Mouse (Mus musculus) neural tube, embryonic 12.5 days (tissue): ENCODE results near the gene Numbl. TPM values are rescaled to one million over a fixed set of nuclear protein-coding genes. Genes with fewer than 3 reads are reported as not detected.
A peak's percentile ranks its signal among the peaks of the same experiment; 100 is the strongest.

Source experiments
- ATAC-seq: fragments of 200-750 bp; cut with Nextera tagmentation; 2 replicates; pipeline ENCODE4 v1.8.0; 2017; ENCODE audit warnings: low read depth, mild to moderate bottlenecking, moderate TSS enrichment, moderate library complexity; ENCODE audit not compliant: low FRiP score
- H3K27ac ChIP-seq: fragments of 300-500 bp; sonication (generic); 2 replicates; pipeline ENCODE4 v1.5.1; 2016
- H3K27me3 ChIP-seq: fragments of 300-500 bp; sonication (generic); replicated peaks from 2 replicates; pipeline ENCODE4 v1.6.1; 2016; ENCODE audit warnings: mild to moderate bottlenecking
- H3K36me3 ChIP-seq: fragments of 300-500 bp; sonication (generic); 2 replicates; pipeline ENCODE4 v1.6.1; 2016; ENCODE audit warnings: mild to moderate bottlenecking
- H3K4me1 ChIP-seq: fragments of 300-500 bp; sonication (generic); 2 replicates; pipeline ENCODE4 v1.6.1; 2016
- H3K4me2 ChIP-seq: fragments of 300-500 bp; sonication (generic); replicated peaks from 2 replicates; pipeline ENCODE4 v1.6.1; 2016; ENCODE audit warnings: mild to moderate bottlenecking
- H3K4me3 ChIP-seq: fragments of 300-500 bp; sonication (generic); 2 replicates; pipeline ENCODE4 v1.5.1; 2016
- H3K9ac ChIP-seq: fragments of 300-500 bp; sonication (generic); 2 replicates; pipeline ENCODE4 v1.6.1; 2016; ENCODE audit warnings: mild to moderate bottlenecking
- H3K9me3 ChIP-seq: fragments of 300-500 bp; sonication (generic); 2 replicates; pipeline ENCODE4 v1.6.1; 2016; ENCODE audit warnings: mild to moderate bottlenecking
- WGBS: fragments of 180-500 bp; shearing (Covaris S2); methylation state at CpG from one replicate; pipeline ENCODE4 v1.1.7; 2016; 5-methylcytosine and 5-hydroxymethylcytosine counted together
- polyA plus RNA-seq: library from polyadenylated mRNA; unstranded; fragments of >200 nt; fragmentation: Nextera tagmentation; extraction: Ambion mirVana; gene quantifications from 2 replicates; pipeline ENCODE4 v1.2.1, GENCODE M21; 2016

Gene Numbl
- 62.3 and 67.8 TPM in 2 replicates for polyA plus RNA-seq

DNA sequence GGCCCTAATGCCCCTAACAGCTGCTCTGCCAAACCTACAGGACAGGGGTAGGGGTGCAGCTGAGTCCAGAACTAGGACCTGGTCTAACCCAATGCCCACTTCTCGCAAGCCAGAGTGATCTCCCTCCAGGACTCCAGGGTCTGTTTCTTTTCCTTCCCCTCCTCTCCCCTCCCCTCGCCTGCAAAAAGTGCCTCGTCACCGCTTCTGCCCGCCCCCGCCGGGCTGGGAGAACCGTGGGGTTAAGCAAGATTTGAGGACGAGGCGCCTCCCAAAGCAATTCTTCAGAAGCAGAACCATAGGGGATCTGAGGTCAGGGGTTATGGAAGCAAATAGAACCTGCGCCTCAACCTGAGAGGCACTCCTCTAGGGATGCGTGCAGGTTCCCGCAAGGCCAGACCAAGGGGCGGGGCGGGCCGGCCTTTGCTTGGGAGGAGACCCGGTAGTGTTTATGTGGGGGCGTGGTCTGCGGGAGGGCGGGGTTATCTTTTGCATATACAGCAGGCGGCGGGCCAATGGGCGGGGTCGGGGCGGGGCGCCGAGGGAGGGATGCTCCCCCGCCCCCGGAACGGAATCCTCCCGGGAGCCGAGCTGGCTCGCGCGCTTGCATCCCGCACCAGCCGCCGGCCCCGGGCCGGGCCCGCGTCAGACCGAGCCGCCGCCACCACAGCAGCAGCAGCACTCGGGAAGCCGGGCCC lies at the start of gene Numbl:
Gene Numbl (plus strand): TSS at position 229 of the 695 bp plus-strand sequence.
- H3K9me3 ChIP-seq: no peaks in the 10 kb centered on the region
- H3K36me3 ChIP-seq: peaks cover 20% of the 10 kb centered on the region
- H3K9ac ChIP-seq: peak within 1 kb of the TSS; percentile 93
- no peaks in the 10 kb centered on the region for H3K27me3 ChIP-seq
- 1% methylated on average over 44 of the region's 47 CpGs for WGBS
- H3K4me2 ChIP-seq: peak within 1 kb of the TSS; percentile 75
- H3K4me1 ChIP-seq: peaks cover 45% of the 10 kb centered on the region
- peak within 1 kb of the TSS; percentile 57 for H3K27ac ChIP-seq
- peak within 1 kb of the TSS; percentile 89 for H3K4me3 ChIP-seq
- peak; percentile 81 for ATAC-seq

DNA sequence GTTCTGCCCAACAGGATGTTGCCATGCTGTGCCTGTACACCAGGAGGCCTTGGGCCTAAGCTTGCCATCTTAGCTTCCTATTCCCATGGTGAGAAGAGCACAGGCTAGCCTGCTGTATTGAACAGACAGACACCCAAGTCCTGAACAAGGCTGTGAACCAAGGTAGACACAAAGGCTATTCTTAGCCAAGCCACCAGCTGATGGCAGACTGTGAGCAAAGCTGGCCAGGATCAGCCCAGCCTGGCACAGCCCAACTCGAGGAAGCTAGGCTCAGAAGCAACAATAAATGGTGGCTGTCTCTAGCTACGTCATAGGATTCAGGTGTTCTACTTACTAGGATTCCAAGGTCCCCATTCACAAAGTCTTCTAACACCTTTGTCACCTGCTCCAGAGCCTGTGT lies 45.6 kb upstream of the Numbl start:
- ATAC-seq: no peak
- Histone ChIP-seq H3K36me3 (peaks cover 86% of the 10 kb centered on the region), H3K27me3 (no peaks in the 10 kb centered on the region), H3K4me2 (no peak overlapping the region), H3K4me1 (no peaks in the 10 kb centered on the region), H3K9me3 (no peaks in the 10 kb centered on the region), H3K27ac (no peak overlapping the region), H3K9ac (no peak overlapping the region), H3K4me3 (no peak overlapping the region)
- WGBS: 86% methylated on average over 2 of the region's 2 CpGs

DNA sequence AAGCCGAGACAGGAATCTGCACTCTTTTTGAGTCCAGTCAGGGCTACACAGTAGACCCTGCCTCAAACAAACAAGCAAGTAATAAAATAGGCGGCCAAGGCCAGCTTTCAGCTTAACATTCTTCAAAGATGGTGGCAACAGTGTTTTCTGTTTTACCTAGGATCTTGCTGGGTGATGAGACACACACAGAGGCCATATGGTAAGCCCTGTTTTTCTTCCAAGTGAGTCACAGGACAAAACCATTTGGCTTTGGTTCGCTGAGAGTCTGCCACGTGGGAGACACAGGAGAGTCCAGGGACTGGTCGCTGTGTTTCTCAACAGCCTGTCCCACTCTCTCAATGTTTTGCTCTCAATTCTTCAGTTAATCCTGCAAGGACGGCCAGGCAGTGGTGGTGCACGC lies 39.6 kb upstream of the Numbl start:
- 79% methylated on average over 7 of the region's 7 CpGs for WGBS
- H3K4me2 ChIP-seq: no peak overlapping the region
- peaks cover 43% of the 10 kb centered on the region for H3K36me3 ChIP-seq

DNA sequence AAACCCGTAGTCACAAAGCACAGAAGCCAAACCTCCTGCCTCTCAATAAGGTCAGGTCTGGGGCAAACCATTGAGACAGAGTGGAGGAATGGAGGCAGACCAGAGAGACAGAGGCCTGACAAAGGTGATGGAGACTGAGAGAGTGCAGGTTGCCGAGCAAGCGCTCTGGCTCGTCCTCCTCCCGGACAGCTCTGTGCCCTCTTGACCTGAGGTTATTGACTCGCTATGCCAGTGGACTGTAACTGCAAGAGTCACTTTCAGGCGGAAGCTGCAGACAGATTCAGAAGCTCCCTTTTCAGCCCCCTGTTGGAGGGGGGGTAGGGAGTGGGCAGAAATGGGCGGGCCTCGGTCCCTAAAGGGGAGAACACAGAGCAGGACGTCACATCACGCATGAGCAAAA lies 38.3 kb upstream of the Numbl start:
- WGBS: 71% methylated on average over 11 of the region's 11 CpGs
- H3K36me3 ChIP-seq: peaks cover 33% of the 10 kb centered on the region
- H3K4me3 ChIP-seq: no peak overlapping the region
- H3K27ac ChIP-seq: no peak overlapping the region
- H3K27me3 ChIP-seq: no peaks in the 10 kb centered on the region
- no peaks in the 10 kb centered on the region for H3K9me3 ChIP-seq
- H3K4me1 ChIP-seq: peaks cover 15% of the 10 kb centered on the region
- H3K4me2 ChIP-seq: no peak overlapping the region
- ATAC-seq: no peak
- H3K9ac ChIP-seq: no peak overlapping the region

More for the DNA sequence above, 39.6 kb upstream of the Numbl start:
- Histone ChIP-seq H3K4me3 (no peak overlapping the region), H3K9ac (no peak overlapping the region), H3K4me1 (0 out of 2 replicates have a peak, but pooled peaks cover 2% of the 10 kb centered on the region), H3K9me3 (no peaks in the 10 kb centered on the region), H3K27me3 (no peaks in the 10 kb centered on the region), H3K27ac (no peak overlapping the region)
- no peak for ATAC-seq

DNA sequence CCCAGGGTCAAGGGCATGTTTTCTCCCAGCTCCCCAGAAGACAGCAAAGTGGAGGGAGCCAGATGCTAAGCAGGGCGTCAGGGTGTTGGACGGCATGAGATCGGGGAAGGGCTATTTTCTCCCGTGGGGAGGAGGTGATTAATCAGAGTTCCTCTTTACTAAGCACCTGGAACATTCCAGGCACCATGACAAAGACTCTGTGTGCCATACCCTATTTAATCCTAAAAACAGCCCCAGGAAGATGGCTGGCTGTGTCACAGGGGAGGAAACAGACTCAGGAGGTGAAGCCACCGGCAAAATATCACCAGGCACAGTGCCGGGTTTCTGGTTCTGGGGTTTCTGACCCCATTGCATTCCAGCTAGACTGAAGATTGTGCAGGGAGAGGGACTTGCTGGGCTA lies 36.3 kb upstream of the Numbl start:
- no peak for ATAC-seq
- H3K4me3 ChIP-seq: no peak overlapping the region
- H3K27ac ChIP-seq: no peak overlapping the region
- H3K9ac ChIP-seq: no peak overlapping the region
- peaks cover 18% of the 10 kb centered on the region for H3K36me3 ChIP-seq
- H3K27me3 ChIP-seq: no peaks in the 10 kb centered on the region
- no peak overlapping the region for H3K4me2 ChIP-seq
- WGBS: 85% methylated on average over 6 of the region's 6 CpGs
- H3K9me3 ChIP-seq: no peaks in the 10 kb centered on the region
- peaks cover 35% of the 10 kb centered on the region for H3K4me1 ChIP-seq

DNA sequence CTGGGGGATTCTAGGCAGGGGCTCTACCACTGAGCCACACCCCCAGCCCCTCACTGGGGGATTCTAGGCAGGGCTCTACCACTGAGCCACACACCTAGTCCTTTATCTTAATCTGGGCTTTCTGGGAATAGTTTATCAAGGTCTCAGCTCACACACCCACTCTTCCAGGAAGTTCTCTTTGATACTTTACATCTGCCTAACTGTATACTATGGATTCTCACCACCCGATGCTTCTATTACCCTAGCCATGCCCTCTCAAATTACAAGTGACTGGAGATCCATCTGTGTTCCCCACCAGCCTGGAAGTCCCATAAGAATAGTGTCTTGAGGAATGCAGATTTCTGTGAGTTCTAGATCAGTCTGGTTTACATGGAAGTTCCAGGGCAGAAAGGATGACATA lies 35.7 kb upstream of the Numbl start:
- H3K4me2 ChIP-seq: no peak overlapping the region
- no peaks in the 10 kb centered on the region for H3K9me3 ChIP-seq
- peaks cover 12% of the 10 kb centered on the region; the same call in 1 of the 2 replicates for H3K36me3 ChIP-seq
- ATAC-seq: no peak
- H3K9ac ChIP-seq: no peak overlapping the region
- 80% methylated on average over 1 of the region's 1 CpGs for WGBS
- H3K27ac ChIP-seq: no peak overlapping the region
- H3K4me1 ChIP-seq: peaks cover 41% of the 10 kb centered on the region
- no peaks in the 10 kb centered on the region for H3K27me3 ChIP-seq
- no peak overlapping the region for H3K4me3 ChIP-seq

DNA sequence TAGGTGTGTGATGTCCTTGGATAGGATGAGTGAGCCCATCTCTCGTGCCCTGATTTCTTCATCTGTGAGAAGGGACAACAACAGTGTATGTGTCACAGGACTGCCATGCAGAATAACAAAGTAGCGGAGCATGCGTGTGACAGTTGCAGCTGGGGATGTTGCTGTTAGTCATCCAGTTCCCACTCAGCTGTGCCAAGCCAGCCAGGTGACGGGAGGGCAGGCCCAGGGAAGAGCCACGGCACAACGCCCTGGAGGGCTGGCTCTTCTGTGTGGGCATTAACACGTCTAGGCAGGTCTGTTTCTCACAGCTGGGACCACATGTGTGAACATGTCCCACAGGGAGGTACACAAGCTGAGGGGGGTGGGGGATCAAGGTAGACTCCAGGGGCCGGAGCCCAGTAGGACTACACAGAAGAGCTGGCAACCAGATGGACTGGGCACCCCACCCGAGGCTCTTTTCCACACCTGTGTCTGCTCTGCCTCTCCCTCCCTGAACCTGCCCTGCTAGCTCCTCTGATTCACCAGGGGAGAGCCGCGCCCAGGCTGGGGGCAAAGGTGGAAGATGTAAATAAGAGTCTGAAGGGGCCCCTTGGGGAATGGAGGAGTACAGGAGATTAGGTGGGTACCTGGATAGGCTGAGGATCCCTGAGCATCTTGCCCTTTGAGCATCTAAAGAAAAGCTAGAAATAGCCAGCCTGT lies 33.2 kb upstream of the Numbl start:
- H3K36me3 ChIP-seq: 0 out of 2 replicates have a peak, but pooled peaks cover 1% of the 10 kb centered on the region
- H3K9me3 ChIP-seq: no peaks in the 10 kb centered on the region
- peak overlapping the region; percentile 83 for H3K9ac ChIP-seq
- no peak for ATAC-seq
- 76% methylated on average over 11 of the region's 11 CpGs for whole genome bisulfite sequencing
- peak overlapping the region; percentile 89 for H3K4me2 ChIP-seq
- no peak overlapping the region for H3K4me3 ChIP-seq
- H3K27ac ChIP-seq: no peak overlapping the region
- H3K27me3 ChIP-seq: no peaks in the 10 kb centered on the region
- peaks cover 52% of the 10 kb centered on the region for H3K4me1 ChIP-seq

DNA sequence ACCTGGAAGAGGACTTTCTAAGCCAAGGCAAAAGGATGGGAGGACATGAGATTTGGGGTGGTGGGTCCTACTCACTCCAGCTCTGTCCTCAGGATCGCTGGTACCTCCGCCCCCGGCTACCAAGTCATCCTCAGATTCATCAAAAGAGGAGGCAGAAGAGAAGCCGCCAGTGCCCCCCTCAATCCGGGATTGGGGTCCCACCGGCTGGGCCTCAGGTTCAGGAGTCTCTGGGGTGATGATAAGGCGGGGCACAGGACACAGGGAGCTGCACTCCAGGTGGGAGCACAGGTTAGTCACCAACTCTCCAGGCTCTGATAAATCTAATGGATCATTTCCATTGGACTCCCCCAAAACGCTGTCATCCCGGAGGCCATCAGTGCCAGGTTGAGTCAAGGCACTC lies 31.0 kb upstream of the Numbl start:
- ATAC-seq: no peak
- WGBS: 33% methylated on average over 9 of the region's 9 CpGs
- H3K27ac ChIP-seq: no peak overlapping the region
- H3K36me3 ChIP-seq: no peaks in the 10 kb centered on the region
- peak overlapping the region; percentile 83 for H3K9ac ChIP-seq
- H3K4me3 ChIP-seq: peak overlapping the region; percentile 86
- H3K4me1 ChIP-seq: peaks cover 52% of the 10 kb centered on the region
- peak overlapping the region; percentile 89 for H3K4me2 ChIP-seq
- H3K9me3 ChIP-seq: no peaks in the 10 kb centered on the region
- no peaks in the 10 kb centered on the region for H3K27me3 ChIP-seq

DNA sequence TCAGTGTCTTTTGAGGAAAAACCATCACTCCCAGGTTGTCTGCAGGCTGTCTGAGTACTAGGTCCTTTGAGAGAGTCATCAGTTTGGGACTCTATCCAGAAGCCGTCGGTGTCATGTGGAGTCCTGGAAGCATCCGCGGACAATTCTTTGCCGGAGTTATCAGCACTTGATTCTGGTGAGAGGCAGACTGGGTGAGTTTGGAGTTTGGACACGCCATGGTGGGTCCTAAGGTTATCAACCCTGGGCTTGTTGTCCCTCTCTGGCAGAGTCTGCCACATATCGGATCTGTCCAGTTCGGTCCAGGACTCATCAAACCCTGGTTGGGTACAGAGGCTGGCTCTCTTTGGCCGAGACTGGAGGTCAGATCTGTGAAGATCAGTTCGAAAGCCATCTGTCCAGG lies 30.6 kb upstream of the Numbl start:
- Histone ChIP-seq H3K27ac (no peak overlapping the region), H3K36me3 (no peaks in the 10 kb centered on the region), H3K9me3 (no peaks in the 10 kb centered on the region), H3K4me3 (peak overlapping the region; percentile 86), H3K27me3 (no peaks in the 10 kb centered on the region), H3K4me1 (peaks cover 52% of the 10 kb centered on the region), H3K4me2 (peak overlapping the region; percentile 89), H3K9ac (peak overlapping the region; percentile 83)
- peak; percentile 0; the same call in 1 of the 2 replicates for ATAC-seq
- 6% methylated on average over 10 of the region's 10 CpGs for WGBS

DNA sequence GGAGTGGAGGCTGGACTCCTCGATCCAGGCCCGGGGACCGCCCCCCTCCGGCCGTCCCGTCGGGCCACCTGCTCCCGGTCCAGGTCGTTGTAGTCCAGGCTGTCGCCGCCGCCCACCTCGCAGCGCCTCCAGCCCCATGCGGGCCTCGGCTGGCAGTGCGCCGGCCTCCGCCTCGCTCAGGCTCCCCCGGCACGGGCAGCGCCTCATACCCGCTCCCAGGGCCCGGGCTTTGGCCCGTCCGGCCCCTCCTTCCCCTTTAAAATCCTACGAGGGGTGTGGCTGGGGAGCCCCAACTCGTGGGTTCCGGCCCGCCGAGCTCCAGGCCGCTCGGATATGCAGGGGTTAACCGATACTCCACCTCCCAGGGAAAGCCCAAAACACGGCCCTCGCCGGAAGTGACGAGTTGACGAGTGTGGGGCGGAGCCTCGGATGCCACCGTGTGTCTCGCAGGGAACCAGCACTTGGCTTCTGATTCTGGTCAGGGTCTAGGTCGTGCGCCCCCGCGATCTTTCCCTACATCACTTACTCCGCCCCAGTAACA lies 29.9 kb upstream of the Numbl start, which contains the start of gene Itpkc:
Gene Itpkc (minus strand): TSS at position 381 of the 541 bp plus-strand sequence.
- H3K27ac ChIP-seq: peak within 1 kb of the TSS; percentile 62; the same call in 1 of the 2 replicates
- H3K27me3 ChIP-seq: no peaks in the 10 kb centered on the region
- H3K4me3 ChIP-seq: peak within 1 kb of the TSS; percentile 86
- peak; percentile 73 for ATAC-seq
- H3K36me3 ChIP-seq: no peaks in the 10 kb centered on the region
- no peaks in the 10 kb centered on the region for H3K9me3 ChIP-seq
- peak within 1 kb of the TSS; percentile 89 for H3K4me2 ChIP-seq
- H3K4me1 ChIP-seq: peaks cover 56% of the 10 kb centered on the region
- H3K9ac ChIP-seq: peak within 1 kb of the TSS; percentile 83
- under 1% methylated on average over 49 of the region's 49 CpGs for WGBS

DNA sequence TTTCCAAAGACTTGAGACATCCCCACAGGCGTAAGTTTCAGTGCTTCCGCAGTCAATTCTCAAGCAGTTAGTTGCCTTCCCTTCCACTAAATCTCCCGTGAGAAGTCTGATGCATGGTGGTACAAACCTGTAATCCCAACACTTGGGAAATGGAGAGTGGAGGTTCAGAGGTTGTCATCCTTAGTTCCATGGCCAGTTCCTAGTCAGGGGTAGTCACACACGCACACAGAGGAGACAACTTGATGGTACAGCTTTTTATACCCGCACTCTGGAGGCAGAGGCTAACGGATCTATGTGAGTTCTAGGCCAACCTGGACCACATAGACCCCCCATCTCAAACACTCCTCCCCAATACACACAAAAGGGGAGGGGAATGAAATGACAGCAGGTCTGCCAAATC lies 29.4 kb upstream of the Numbl start:
- no peaks in the 10 kb centered on the region for H3K27me3 ChIP-seq
- H3K36me3 ChIP-seq: no peaks in the 10 kb centered on the region
- H3K9ac ChIP-seq: peak overlapping the region; percentile 83
- H3K27ac ChIP-seq: no peak overlapping the region
- H3K4me2 ChIP-seq: peak overlapping the region; percentile 89
- peak overlapping the region; percentile 86 for H3K4me3 ChIP-seq
- ATAC-seq: no peak
- no peaks in the 10 kb centered on the region for H3K9me3 ChIP-seq
- H3K4me1 ChIP-seq: peaks cover 56% of the 10 kb centered on the region
- WGBS: 18% methylated on average over 6 of the region's 6 CpGs

DNA sequence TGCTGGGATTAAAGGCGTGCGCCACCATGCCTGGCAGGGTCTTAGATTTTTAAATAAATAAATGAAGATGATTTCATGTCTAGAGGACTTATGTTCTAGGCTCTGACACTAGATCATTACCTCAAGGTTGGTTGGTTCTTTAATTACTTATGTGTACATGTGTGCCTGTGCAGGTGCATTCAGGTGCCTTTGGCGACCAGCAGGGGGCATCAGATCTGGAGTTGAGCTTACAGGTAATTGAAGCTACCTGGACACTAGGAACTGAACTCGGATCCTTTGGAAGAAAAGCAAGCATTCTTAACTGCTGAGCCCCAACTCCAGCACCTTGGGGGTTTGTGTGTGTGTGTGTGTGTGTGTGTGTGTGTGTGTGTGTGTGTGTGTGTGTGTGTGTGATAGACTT lies 27.5 kb upstream of the Numbl start:
- Histone ChIP-seq H3K4me3 (no peak overlapping the region), H3K4me2 (no peak overlapping the region), H3K9me3 (no peaks in the 10 kb centered on the region), H3K27ac (no peak overlapping the region), H3K4me1 (peaks cover 39% of the 10 kb centered on the region), H3K9ac (no peak overlapping the region), H3K27me3 (no peaks in the 10 kb centered on the region), H3K36me3 (no peaks in the 10 kb centered on the region)
- no peak for ATAC-seq
- WGBS: 76% methylated on average over 4 of the region's 4 CpGs
